Mouse (Mus musculus) erythroblast, embryonic 14.5 days (primary cell): ENCODE measurements around the gene Rasgef1b.

Experiments used
- GATA1 ChIP-seq: IDR thresholded peaks from 2 replicates; pipeline ENCODE4 v1.6.1; 2012; ENCODE audit warnings: low read length, inconsistent platforms, mixed read lengths
- TAL1 ChIP-seq: IDR thresholded peaks from 3 replicates; pipeline ENCODE4 v1.6.1; 2012; ENCODE audit warnings: low read length, inconsistent platforms, mixed read lengths

- TF ChIP-seq GATA1 (no peak), TAL1 (no peak)
Measured at GRCm38 (mm10) chr5:99722310-99722709, 6.6 kb downstream of the Rasgef1b start.
